Mouse (Mus musculus): ENCODE data around the gene Hspa12a. TPM values are rescaled to one million over a fixed set of nuclear protein-coding genes. Genes with fewer than 3 reads are reported as not detected.

The Hspa12a gene
- polyA plus RNA-seq (2014; fragmentation: Nextera tagmentation; extraction: Ambion mirVana), result 4.8 and 5.6 TPM in 2 replicates

DNA sequence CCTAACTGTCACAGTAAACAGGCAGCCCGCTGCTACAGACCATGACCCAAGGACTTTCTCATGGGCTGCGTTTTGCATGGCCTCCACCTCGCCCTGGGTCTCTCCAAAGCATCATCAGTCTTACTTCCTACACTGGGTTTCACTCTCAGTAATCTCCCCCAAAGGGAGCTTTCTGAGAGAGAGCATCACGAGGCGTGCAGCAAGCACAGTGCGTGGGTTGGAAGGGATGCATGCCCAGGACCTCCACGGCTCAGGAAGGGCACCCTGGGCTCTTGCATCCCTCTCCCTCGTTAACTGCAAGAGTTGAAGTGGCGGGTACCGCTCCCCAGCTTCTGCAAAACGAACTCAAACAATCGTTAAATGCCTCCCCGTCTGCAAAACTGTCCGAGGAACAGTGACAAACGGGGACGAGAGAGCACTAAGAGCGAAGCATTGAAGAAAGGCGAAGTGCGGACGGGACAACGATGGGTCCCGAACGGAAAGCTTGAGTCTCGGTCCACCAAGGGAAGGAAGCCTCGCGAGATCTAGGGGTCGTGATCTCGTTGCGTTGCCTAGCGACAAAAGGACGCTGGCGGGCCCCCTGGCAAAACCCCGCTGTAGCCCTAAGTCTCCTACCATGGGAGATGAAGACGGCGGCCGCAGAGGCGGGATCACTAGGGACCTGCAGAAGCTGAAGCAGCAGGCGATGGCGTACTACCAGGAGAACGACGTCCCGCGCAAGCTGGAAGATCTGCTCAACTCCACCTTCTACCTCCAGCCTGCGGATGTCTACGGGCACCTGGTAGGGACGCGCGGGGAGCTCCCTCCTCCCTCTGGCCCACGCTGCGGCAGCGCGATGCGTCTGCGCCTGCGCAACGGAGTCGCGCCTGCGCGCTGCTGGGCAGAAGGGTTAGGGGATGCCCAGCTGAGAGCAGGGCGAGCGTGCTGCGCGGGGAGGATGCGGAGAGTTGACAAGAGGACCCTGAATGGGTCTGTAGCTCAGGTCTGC, at the start of gene Hspa12a, which contains the start of gene Eno4:
Hspa12a (minus strand) TSS at position 814 of the 988 bp plus-strand sequence.
Eno4 (plus strand) TSS at position 585 of the 988 bp plus-strand sequence.
- ATAC-seq (replicated peaks; ENCODE audit: low FRiP score, low TSS enrichment, low read depth), result peak; percentile 95
- H3K36me3 ChIP-seq (ENCODE audit: control insufficient read depth, insufficient read depth, low read length), result no peaks in the 10 kb centered on the region

DNA sequence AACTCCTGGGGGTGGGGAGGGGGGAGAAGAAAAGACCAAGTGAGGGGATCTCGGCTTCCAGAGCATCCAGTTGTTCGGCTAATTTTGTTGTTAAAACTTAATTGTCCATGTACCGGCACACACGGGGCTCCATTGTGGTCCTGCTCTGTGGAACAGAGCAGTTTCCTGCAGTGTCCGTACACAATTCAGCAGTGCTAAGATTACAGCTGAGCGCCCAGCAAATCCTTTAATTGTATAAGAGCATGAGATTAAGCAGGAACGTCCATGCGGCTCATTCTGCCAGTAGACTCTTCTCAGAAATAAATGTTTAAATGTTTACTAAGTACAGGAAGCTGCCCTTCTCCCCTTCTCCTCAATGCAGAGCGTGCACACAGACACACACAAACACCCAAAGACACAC, 38.1 kb upstream of the Hspa12a start:
- H3K36me3 ChIP-seq (ENCODE audit: control insufficient read depth, insufficient read depth, low read length), result no peaks in the 10 kb centered on the region
- H3K4me2 ChIP-seq (ENCODE audit: low read length), result peak overlapping the region; percentile 32
- no peaks in the 10 kb centered on the region for H3K27me3 ChIP-seq (replicated peaks; ENCODE audit: control insufficient read depth, insufficient read depth, low read length)
- no peak for ATAC-seq (replicated peaks; ENCODE audit: low FRiP score, low TSS enrichment, low read depth)
- no peak overlapping the region for H3K4me3 ChIP-seq (ENCODE audit: low read depth, low read length)
- no peaks in the 10 kb centered on the region for H3K9me3 ChIP-seq (ENCODE audit: control insufficient read depth, low read length)
- no peak overlapping the region for H3K9ac ChIP-seq (ENCODE audit: low read length)
- WGBS, result 28% methylated on average over 9 of the region's 9 CpGs
- no peak for DNase-seq (ENCODE audit: low spot score)
- H3K27ac ChIP-seq (ENCODE audit: low read depth), result no peak overlapping the region
- H3K4me1 ChIP-seq (replicated peaks; ENCODE audit: control insufficient read depth, insufficient read depth, low read length), result peaks cover 11% of the 10 kb centered on the region; the same call in 1 of the 2 replicates

More for the DNA sequence above, at the start of gene Hspa12a, which contains the start of gene Eno4:
- Histone ChIP-seq H3K27ac (ENCODE audit: low read depth) (peak within 1 kb of the TSS; percentile 76; the same call in 1 of the 2 replicates), H3K4me3 (ENCODE audit: low read depth, low read length) (peak within 1 kb of the TSS; percentile 69), H3K9ac (ENCODE audit: low read length) (peak within 1 kb of the TSS; percentile 80), H3K9me3 (ENCODE audit: control insufficient read depth, low read length) (no peaks in the 10 kb centered on the region), H3K27me3 (replicated peaks; ENCODE audit: control insufficient read depth, insufficient read depth, low read length) (no peaks in the 10 kb centered on the region), H3K4me2 (ENCODE audit: low read length) (peak within 1 kb of the TSS; percentile 91), H3K4me1 (replicated peaks; ENCODE audit: control insufficient read depth, insufficient read depth, low read length) (peaks cover 6% of the 10 kb centered on the region; the same call in 1 of the 2 replicates)
- peak; percentile 100 for DNase-seq (ENCODE audit: low spot score)
- under 1% methylated on average over 65 of the region's 65 CpGs for WGBS

DNA sequence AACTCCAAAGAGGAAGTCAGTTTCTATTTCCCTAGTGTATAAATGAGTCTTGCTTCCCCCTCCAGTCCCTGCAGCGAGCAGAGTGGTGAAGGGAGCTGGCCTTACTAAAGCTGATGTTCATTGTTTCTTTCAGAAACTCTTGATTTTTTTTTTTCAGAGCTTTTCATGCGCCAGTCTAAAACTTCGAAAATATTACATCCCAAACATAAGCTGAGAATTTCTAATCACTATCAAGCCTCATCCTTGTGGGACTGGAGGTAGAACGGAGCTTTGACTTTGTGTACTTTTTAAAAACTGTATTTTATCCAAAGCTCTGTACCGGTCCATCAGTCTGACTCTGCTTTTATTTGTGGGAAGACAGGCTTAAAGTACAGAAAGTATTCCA, 36.6 kb upstream of the Hspa12a start:
- Histone ChIP-seq H3K4me3 (ENCODE audit: low read depth, low read length) (peak overlapping the region; percentile 13; the same call in 1 of the 2 replicates), H3K27me3 (replicated peaks; ENCODE audit: control insufficient read depth, insufficient read depth, low read length) (no peaks in the 10 kb centered on the region), H3K4me1 (replicated peaks; ENCODE audit: control insufficient read depth, insufficient read depth, low read length) (peaks cover 11% of the 10 kb centered on the region; the same call in 1 of the 2 replicates), H3K27ac (ENCODE audit: low read depth) (peak overlapping the region; percentile 41; the same call in 1 of the 2 replicates), H3K9ac (ENCODE audit: low read length) (no peak overlapping the region), H3K9me3 (ENCODE audit: control insufficient read depth, low read length) (no peaks in the 10 kb centered on the region), H3K4me2 (ENCODE audit: low read length) (peak overlapping the region; percentile 21), H3K36me3 (ENCODE audit: control insufficient read depth, insufficient read depth, low read length) (no peaks in the 10 kb centered on the region)
- ATAC-seq (replicated peaks; ENCODE audit: low FRiP score, low TSS enrichment, low read depth), result no peak
- 53% methylated on average over 5 of the region's 5 CpGs for WGBS
- no peak for DNase-seq (ENCODE audit: low spot score)

DNA sequence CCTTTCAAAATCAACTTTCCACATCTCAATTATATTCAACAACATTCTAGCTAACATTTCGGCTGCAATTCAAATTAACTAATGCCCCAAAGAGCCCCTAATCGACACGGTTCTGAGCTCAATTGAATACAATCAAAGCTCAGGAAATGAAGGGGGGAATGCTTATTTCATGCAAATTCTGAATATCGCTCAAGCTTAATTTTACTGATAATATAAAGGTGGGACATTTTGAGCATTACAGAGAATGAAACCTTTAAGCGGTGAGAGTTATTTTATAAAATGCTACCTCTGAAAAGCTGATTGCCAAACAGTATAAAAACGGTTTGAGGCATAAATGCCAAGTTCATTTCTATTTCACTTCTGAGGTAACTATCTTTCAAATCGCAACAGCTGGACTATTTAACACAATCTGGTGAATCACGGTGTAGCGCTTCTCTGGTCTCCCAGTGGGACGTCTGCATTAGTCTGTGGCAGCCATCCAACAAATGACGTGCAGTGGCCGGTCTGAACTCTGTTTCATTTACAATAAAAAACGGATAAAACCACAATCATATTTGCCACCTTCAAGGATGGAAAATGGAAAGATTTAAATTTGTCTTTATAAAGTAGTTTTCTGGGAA, 36.1 kb upstream of the Hspa12a start:
- Histone ChIP-seq H3K36me3 (ENCODE audit: control insufficient read depth, insufficient read depth, low read length) (no peaks in the 10 kb centered on the region), H3K9ac (ENCODE audit: low read length) (no peak overlapping the region), H3K4me1 (replicated peaks; ENCODE audit: control insufficient read depth, insufficient read depth, low read length) (peaks cover 11% of the 10 kb centered on the region; the same call in 1 of the 2 replicates), H3K9me3 (ENCODE audit: control insufficient read depth, low read length) (no peaks in the 10 kb centered on the region), H3K27me3 (replicated peaks; ENCODE audit: control insufficient read depth, insufficient read depth, low read length) (no peaks in the 10 kb centered on the region), H3K27ac (ENCODE audit: low read depth) (no peak overlapping the region; the same call in 1 of the 2 replicates), H3K4me2 (ENCODE audit: low read length) (peak overlapping the region; percentile 21), H3K4me3 (ENCODE audit: low read depth, low read length) (peak overlapping the region; percentile 13; the same call in 1 of the 2 replicates)
- WGBS, result 44% methylated on average over 13 of the region's 13 CpGs
- DNase-seq (ENCODE audit: low spot score), result peak; percentile 67
- no peak for ATAC-seq (replicated peaks; ENCODE audit: low FRiP score, low TSS enrichment, low read depth)

DNA sequence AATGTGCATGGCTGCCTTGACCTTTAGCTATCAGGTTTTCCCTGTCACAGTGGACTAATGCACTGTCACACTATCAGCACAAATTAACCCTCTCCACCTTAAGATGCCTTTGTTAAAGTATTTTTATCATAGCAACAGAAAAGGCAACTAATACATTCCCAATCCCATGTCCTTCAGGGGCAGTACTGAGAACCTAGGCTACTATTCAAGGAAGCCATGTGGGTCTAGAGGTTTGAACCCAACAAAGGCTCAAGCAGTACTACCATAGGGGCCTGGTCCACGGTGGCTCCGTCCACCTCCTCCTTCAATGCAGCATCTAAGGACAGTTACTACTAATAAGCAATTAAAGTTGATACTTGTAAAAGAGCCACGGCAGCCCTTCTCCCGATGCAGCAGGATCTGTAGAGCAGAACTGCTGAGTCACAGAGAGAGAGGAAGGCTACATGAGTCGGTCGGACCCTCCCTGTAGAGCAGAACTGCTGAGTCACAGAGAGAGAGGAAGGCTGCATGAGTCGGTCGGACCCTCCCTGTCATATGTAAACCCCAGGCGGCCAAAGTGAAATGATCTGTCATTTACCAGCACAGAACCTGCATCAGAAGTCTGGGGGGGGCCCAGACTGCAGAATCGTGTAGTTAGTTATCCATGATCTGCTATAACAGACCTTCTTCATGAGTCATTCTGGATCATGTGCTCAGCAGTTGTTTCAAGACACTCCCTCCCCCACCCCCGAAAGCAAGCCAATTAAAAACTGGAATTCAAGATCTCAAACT, 35.1 kb upstream of the Hspa12a start:
- H3K9ac ChIP-seq (ENCODE audit: low read length), result no peak overlapping the region
- H3K4me3 ChIP-seq (ENCODE audit: low read depth, low read length), result no peak overlapping the region
- DNase-seq (ENCODE audit: low spot score) (no peak), ATAC-seq (replicated peaks; ENCODE audit: low FRiP score, low TSS enrichment, low read depth) (no peak)
- peaks cover 11% of the 10 kb centered on the region; the same call in 1 of the 2 replicates for H3K4me1 ChIP-seq (replicated peaks; ENCODE audit: control insufficient read depth, insufficient read depth, low read length)
- no peaks in the 10 kb centered on the region for H3K27me3 ChIP-seq (replicated peaks; ENCODE audit: control insufficient read depth, insufficient read depth, low read length)
- no peaks in the 10 kb centered on the region for H3K36me3 ChIP-seq (ENCODE audit: control insufficient read depth, insufficient read depth, low read length)
- H3K27ac ChIP-seq (ENCODE audit: low read depth), result no peak overlapping the region
- H3K4me2 ChIP-seq (ENCODE audit: low read length), result no peak overlapping the region
- WGBS, result 61% methylated on average over 11 of the region's 11 CpGs
- no peaks in the 10 kb centered on the region for H3K9me3 ChIP-seq (ENCODE audit: control insufficient read depth, low read length)

DNA sequence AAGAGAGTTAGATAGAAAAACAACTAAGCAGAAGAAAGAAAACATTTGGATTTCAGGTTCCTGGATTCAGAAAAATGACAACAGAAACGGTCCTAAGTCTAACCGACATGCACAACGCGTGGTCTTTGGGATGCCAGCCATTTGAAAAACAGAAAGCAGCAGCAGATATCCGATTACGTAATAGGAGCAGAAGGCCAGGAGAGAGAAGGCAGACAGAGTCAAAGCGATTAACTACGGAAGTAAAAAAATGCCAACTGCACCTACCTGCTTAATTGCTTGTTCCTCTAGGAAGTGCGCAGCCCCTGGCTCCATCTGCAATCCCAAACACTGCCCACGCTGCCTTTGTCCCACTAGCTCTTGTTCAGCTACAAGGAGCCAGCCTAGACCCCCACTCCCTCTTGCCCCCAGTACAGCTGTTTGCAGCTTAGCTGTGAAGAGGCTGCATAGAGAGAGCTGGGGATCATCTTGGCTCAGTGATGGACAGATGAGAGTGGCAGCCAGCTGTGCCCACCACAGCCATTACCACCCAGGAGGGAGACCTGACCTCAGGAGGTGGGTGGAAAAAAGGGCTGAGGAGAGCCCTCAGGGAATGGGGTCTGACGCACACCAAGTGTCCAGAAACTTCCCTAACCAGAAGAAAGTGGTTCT, 31.9 kb upstream of the Hspa12a start:
- Histone ChIP-seq H3K27ac (ENCODE audit: low read depth) (no peak overlapping the region), H3K9me3 (ENCODE audit: control insufficient read depth, low read length) (no peaks in the 10 kb centered on the region), H3K9ac (ENCODE audit: low read length) (no peak overlapping the region), H3K36me3 (ENCODE audit: control insufficient read depth, insufficient read depth, low read length) (no peaks in the 10 kb centered on the region), H3K4me1 (replicated peaks; ENCODE audit: control insufficient read depth, insufficient read depth, low read length) (peaks cover 12% of the 10 kb centered on the region; the same call in 1 of the 2 replicates), H3K4me3 (ENCODE audit: low read depth, low read length) (no peak overlapping the region), H3K4me2 (ENCODE audit: low read length) (no peak overlapping the region), H3K27me3 (replicated peaks; ENCODE audit: control insufficient read depth, insufficient read depth, low read length) (no peaks in the 10 kb centered on the region)
- WGBS, result 80% methylated on average over 11 of the region's 11 CpGs
- no peak for DNase-seq (ENCODE audit: low spot score)
- no peak for ATAC-seq (replicated peaks; ENCODE audit: low FRiP score, low TSS enrichment, low read depth)

DNA sequence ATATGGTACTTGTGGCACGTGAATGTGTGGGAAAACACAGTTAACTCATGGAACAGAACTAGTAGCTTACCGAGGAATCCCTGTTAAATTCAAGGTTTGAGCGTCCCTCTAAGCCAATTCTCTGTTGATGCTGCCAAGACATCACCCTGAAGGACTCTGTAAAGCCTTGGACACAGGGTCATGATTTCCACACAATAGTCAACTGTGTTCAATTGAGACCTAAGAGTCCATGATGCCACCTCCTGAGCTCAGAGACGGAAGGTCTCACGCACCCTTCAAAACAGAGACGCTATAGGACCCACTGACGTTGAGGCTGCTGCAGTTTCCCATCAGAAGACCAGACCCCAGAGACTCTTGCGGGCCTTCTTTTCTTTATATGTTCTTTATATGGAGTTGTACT, 30.7 kb upstream of the Hspa12a start:
- ATAC-seq (replicated peaks; ENCODE audit: low FRiP score, low TSS enrichment, low read depth), result no peak
- WGBS, result 95% methylated on average over 8 of the region's 8 CpGs
- H3K36me3 ChIP-seq (ENCODE audit: control insufficient read depth, insufficient read depth, low read length), result no peaks in the 10 kb centered on the region
- no peak overlapping the region for H3K9ac ChIP-seq (ENCODE audit: low read length)
- DNase-seq (ENCODE audit: low spot score), result no peak
- H3K27ac ChIP-seq (ENCODE audit: low read depth), result no peak overlapping the region
- H3K9me3 ChIP-seq (ENCODE audit: control insufficient read depth, low read length), result no peaks in the 10 kb centered on the region
- peaks cover 6% of the 10 kb centered on the region; the same call in 1 of the 2 replicates for H3K4me1 ChIP-seq (replicated peaks; ENCODE audit: control insufficient read depth, insufficient read depth, low read length)
- H3K4me2 ChIP-seq (ENCODE audit: low read length), result no peak overlapping the region
- no peak overlapping the region for H3K4me3 ChIP-seq (ENCODE audit: low read depth, low read length)
- H3K27me3 ChIP-seq (replicated peaks; ENCODE audit: control insufficient read depth, insufficient read depth, low read length), result no peaks in the 10 kb centered on the region

Measured in intestine, embryonic 14.5 days (tissue).